Mouse (Mus musculus): ENCODE measurements at regions not wholly inside any gene's neighbourhood (a gene's known extent, or its start where the extent isn't known, plus 50 kb on each side); places are given as distances from the start of the nearest gene placed in this dataset.

GRCm38 (mm10) chr9:90827474-90827873 lies 534.7 kb upstream of the Zic4 start:
- no peak for DNase-seq (ENCODE audit: low read depth, low spot score)

- DNase-seq (ENCODE audit: low read depth, low spot score), result no peak
Measured at GRCm38 (mm10) chr9:90828701-90829100, 533.5 kb upstream of the Zic4 start.

GRCm38 (mm10) chr9:90830704-90831103 lies 531.5 kb upstream of the Zic4 start:
- no peak for DNase-seq (ENCODE audit: low read depth, low spot score)

- no peak for DNase-seq (ENCODE audit: low read depth, low spot score)
Measured at GRCm38 (mm10) chr9:90833743-90834539, 528.3 kb upstream of the Zic4 start.

- no peak for DNase-seq (ENCODE audit: low read depth, low spot score)
Measured at GRCm38 (mm10) chr9:90838184-90838926, 523.9 kb upstream of the Zic4 start.

- DNase-seq (ENCODE audit: low read depth, low spot score), result no peak
Measured at GRCm38 (mm10) chr9:90851044-90851443, 511.2 kb upstream of the Zic4 start.

- no peak for DNase-seq (ENCODE audit: low read depth, low spot score)
Measured at GRCm38 (mm10) chr9:90871636-90872035, 490.6 kb upstream of the Zic4 start.

- no peak for DNase-seq (ENCODE audit: low read depth, low spot score)
Measured at GRCm38 (mm10) chr9:90884467-90884866, 477.7 kb upstream of the Zic4 start.

GRCm38 (mm10) chr9:90887405-90887804 lies 474.8 kb upstream of the Zic4 start:
- no peak for DNase-seq (ENCODE audit: low read depth, low spot score)

GRCm38 (mm10) chr9:90890801-90891200 lies 471.4 kb upstream of the Zic4 start:
- no peak for DNase-seq (ENCODE audit: low read depth, low spot score)

- DNase-seq (ENCODE audit: low read depth, low spot score), result no peak
Measured at GRCm38 (mm10) chr9:90892816-90893215, 469.4 kb upstream of the Zic4 start.

GRCm38 (mm10) chr9:90903557-90903956 lies 458.7 kb upstream of the Zic4 start:
- DNase-seq (ENCODE audit: low read depth, low spot score), result no peak

GRCm38 (mm10) chr9:90906106-90906505 lies 456.1 kb upstream of the Zic4 start:
- DNase-seq (ENCODE audit: low read depth, low spot score), result no peak

- DNase-seq (ENCODE audit: low read depth, low spot score), result no peak
Measured at GRCm38 (mm10) chr9:90906684-90907083, 455.5 kb upstream of the Zic4 start.

- no peak for DNase-seq (ENCODE audit: low read depth, low spot score)
Measured at GRCm38 (mm10) chr9:90954613-90955012, 407.6 kb upstream of the Zic4 start.

- no peak for DNase-seq (ENCODE audit: low read depth, low spot score)
Measured at GRCm38 (mm10) chr9:90961436-90961835, 400.8 kb upstream of the Zic4 start.

GRCm38 (mm10) chr9:90964043-90964442 lies 398.2 kb upstream of the Zic4 start:
- DNase-seq (ENCODE audit: low read depth, low spot score), result no peak

- no peak for DNase-seq (ENCODE audit: low read depth, low spot score)
Measured at GRCm38 (mm10) chr9:90978730-90979129, 383.5 kb upstream of the Zic4 start.

- peak; percentile 40 for DNase-seq (ENCODE audit: low read depth, low spot score)
Measured at GRCm38 (mm10) chr9:90980023-90980802, 382.0 kb upstream of the Zic4 start.

- DNase-seq (ENCODE audit: low read depth, low spot score), result no peak
Measured at GRCm38 (mm10) chr9:90999178-90999577, 363.0 kb upstream of the Zic4 start.

- DNase-seq (ENCODE audit: low read depth, low spot score), result no peak
Measured at GRCm38 (mm10) chr9:91004214-91004613, 358.0 kb upstream of the Zic4 start.

- no peak for DNase-seq (ENCODE audit: low read depth, low spot score)
Measured at GRCm38 (mm10) chr9:91040546-91040945, 321.7 kb upstream of the Zic4 start.

Data from brain, embryonic 18.5 days (tissue).